11 mouse cellular contexts compared by ENCODE assay signal in the genomic region with DNA sequence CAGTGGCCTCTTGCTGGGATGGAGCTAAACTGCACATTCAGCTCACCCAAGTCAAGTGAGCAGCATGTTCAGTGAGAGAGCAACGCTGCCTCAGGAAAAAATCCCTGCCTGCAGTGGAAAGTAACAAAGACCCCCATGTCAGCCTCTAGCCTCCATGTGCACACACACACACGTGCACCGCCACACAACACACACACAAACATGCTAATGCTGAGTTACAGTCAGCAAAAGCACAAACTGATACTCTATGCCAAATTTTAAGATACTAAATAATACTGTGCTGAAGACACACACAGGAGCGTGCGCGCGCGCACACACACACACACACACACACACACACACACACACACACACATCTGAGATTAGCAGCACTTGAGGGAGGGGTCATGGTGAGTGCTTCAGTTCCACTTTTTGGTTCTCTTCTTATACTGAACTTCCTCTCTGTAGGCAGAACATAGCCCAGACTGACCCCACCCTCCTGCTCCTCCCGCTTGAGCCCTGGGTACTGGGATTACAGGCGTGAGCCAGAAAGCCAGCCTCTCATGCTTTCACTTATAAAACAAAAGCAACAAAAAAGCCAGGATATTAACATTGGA. TPM values are rescaled to one million over a fixed set of nuclear protein-coding genes. Genes with fewer than 3 reads are reported as not detected.
DNase-seq lines count a peak whose midpoint lies in the region; ATAC-seq and TF ChIP-seq lines count a peak whose summit lies in the region.
"Had no signal": no experiment of that assay in that cellular context is flagged by ENCODE, and none has a peak within 500 bp of the region (broad histone marks: within the 10 kb centered on the region; RNA-seq: fewer than 3 reads in every experiment).

No protein-coding gene starts in this region.

- 85% methylated on average over 10 of the region's 10 CpGs for WGBS in limb, embryonic 12.5 days

- TF ChIP-seq CTCF in G1E (IDR thresholded peaks at IDR 0.05; ENCODE audit: low read depth, low read length): no peak

- intact Hi-C loops in heart, postnatal 25 days (cut with DNase I): no loop called here

- DNase-seq in heart, adult 11 months: peak; percentile 96
- no peak for DNase-seq in heart, postnatal 25 days (ENCODE audit: low spot score)
- DNase-seq in G1E (ENCODE audit: low spot score): peak; percentile 73
- DNase-seq in adrenal gland, postnatal 4 days (ENCODE audit: low spot score in 2 of 2): no peak
- no peak for DNase-seq in left cerebral cortex, adult 9 months (ENCODE audit: low spot score in 2 of 2)
- DNase-seq in yolk sac, embryonic 10.5 days (ENCODE audit: low spot score): no peak
- DNase-seq: kidney, postnatal 25 days; right cerebral cortex, adult 18-20 months had no signal

- H3K9ac ChIP-seq in limb, embryonic 12.5 days (replicated peaks): no peak overlapping the region

- no peaks in the 10 kb centered on the region for H3K27me3 ChIP-seq in G1E (ENCODE audit: insufficient read depth, low read length)
- H3K27me3 ChIP-seq in limb, embryonic 12.5 days: no peaks in the 10 kb centered on the region
- H3K27me3 ChIP-seq: Patski had no signal

- H3K36me3 ChIP-seq in G1E (replicated peaks): peaks cover 40% of the 10 kb centered on the region
- no peaks in the 10 kb centered on the region for H3K36me3 ChIP-seq in limb, embryonic 12.5 days

- peak overlapping the region; percentile 88; the same call in 1 of the 2 replicates for H3K4me3 ChIP-seq in G1E (ENCODE audit: low read depth, low read length)
- H3K4me3 ChIP-seq in limb, embryonic 12.5 days (replicated peaks): no peak overlapping the region

- H3K27ac ChIP-seq in limb, embryonic 12.5 days: no peak overlapping the region

- peak overlapping the region; percentile 89; the same call in 1 of the 2 replicates for H3K4me2 ChIP-seq in limb, embryonic 12.5 days

- H3K4me1 ChIP-seq in G1E (ENCODE audit: insufficient read depth, low read depth, low read length): peaks cover 60% of the 10 kb centered on the region
- H3K4me1 ChIP-seq in limb, embryonic 12.5 days (replicated peaks): 0 out of 2 replicates have a peak, but pooled peaks cover 6% of the 10 kb centered on the region

- no peaks in the 10 kb centered on the region for H3K9me3 ChIP-seq in G1E (replicated peaks)
- no peaks in the 10 kb centered on the region for H3K9me3 ChIP-seq in limb, embryonic 12.5 days

- ATAC-seq in G1E (ENCODE audit: extremely low read depth, insufficient number of reproducible peaks, low FRiP score, poor library complexity, severe bottlenecking): peak; percentile 50
- ATAC-seq in limb, embryonic 12.5 days (ENCODE audit: insufficient number of reproducible peaks, insufficient read depth, low FRiP score, low TSS enrichment, low read depth): no peak
- ATAC-seq in monocyte, adult 5-6 weeks (replicated peaks; ENCODE audit: insufficient number of reproducible peaks, low FRiP score, low TSS enrichment, poor library complexity, severe bottlenecking): peak; percentile 81

RNA-seq across cellular contexts. Expression of a gene that starts 1.1 kb away (rescaled TPM):
- total RNA-seq in heart, postnatal 25 days (2021): 10 to 100 TPM; 12.6 to 12.9 TPM
- total RNA-seq in G1E (2014; fragmentation: Nextera tagmentation): 13.1 and 22.4 TPM in 2 replicates
- total RNA-seq in G1E (2017): 15.1 and 17.5 TPM in 2 replicates
- 6.9 and 7.8 TPM in 2 replicates for polyA plus RNA-seq in G1E (2012)
- 4.8 and 6.0 TPM in 2 replicates for polyA plus RNA-seq in limb, embryonic 12.5 days (2016; fragmentation: Nextera tagmentation; extraction: Ambion mirVana)
- 46.8 to 114 TPM (median 77.3 TPM) in 3 replicates for total RNA-seq in monocyte, adult 5-6 weeks (2017)
- total RNA-seq in adrenal gland, postnatal 4 days (2021): 10 to 100 TPM; 23.3 to 24.8 TPM

RNA-seq across cellular contexts. Expression of a gene that starts 23.0 kb away (rescaled TPM):
- under 1 TPM in 1 of 2 experiments, not detected in 1; 0.16 TPM for total RNA-seq in heart, postnatal 25 days (2021)
- not detected in 2 replicates for total RNA-seq in G1E (2014; fragmentation: Nextera tagmentation)
- total RNA-seq in G1E (2017): 0.05 and 0.17 TPM in 2 replicates
- not detected in 2 replicates for polyA plus RNA-seq in G1E (2012)
- polyA plus RNA-seq in limb, embryonic 12.5 days (2016; fragmentation: Nextera tagmentation; extraction: Ambion mirVana): not detected in 2 replicates
- total RNA-seq in monocyte, adult 5-6 weeks (2017): 3.7 TPM in 1 of 3 replicates, not detected in the others
- under 1 TPM in 1 of 2 experiments, not detected in 1; 0.22 TPM for total RNA-seq in adrenal gland, postnatal 4 days (2021)

RNA-seq across cellular contexts. Expression of a gene that starts 31.2 kb away (rescaled TPM):
- 10 to 100 TPM; 11.2 to 12.3 TPM for total RNA-seq in heart, postnatal 25 days (2021)
- total RNA-seq in G1E (2014; fragmentation: Nextera tagmentation) (76.9 and 85.3 TPM in 2 replicates), G1E (2017) (66.0 and 76.9 TPM in 2 replicates)
- 62.6 and 83.4 TPM in 2 replicates for polyA plus RNA-seq in G1E (2012)
- 45.6 and 46.5 TPM in 2 replicates for polyA plus RNA-seq in limb, embryonic 12.5 days (2016; fragmentation: Nextera tagmentation; extraction: Ambion mirVana)
- total RNA-seq in monocyte, adult 5-6 weeks (2017): 24.6 to 35.1 TPM (median 31.5 TPM) in 3 replicates
- 10 to 100 TPM; 51.9 to 54.0 TPM for total RNA-seq in adrenal gland, postnatal 4 days (2021)

RNA-seq across cellular contexts. Expression of a gene that starts 48.8 kb away (rescaled TPM):
- 1 to 10 TPM; 1.7 to 2.6 TPM for total RNA-seq in heart, postnatal 25 days (2021)
- total RNA-seq in G1E (2014; fragmentation: Nextera tagmentation): not detected in 2 replicates
- 0.06 TPM in 1 of 2 replicates, not detected in the other for total RNA-seq in G1E (2017)
- polyA plus RNA-seq in G1E (2012): not detected in 2 replicates
- polyA plus RNA-seq in limb, embryonic 12.5 days (2016; fragmentation: Nextera tagmentation; extraction: Ambion mirVana): not detected in 2 replicates
- 0.19 TPM in 1 of 3 replicates, not detected in the others for total RNA-seq in monocyte, adult 5-6 weeks (2017)
- 1 to 10 TPM in 1 of 2 experiments, under 1 TPM in 1; 0.20 to 1.1 TPM for total RNA-seq in adrenal gland, postnatal 4 days (2021)

RNA-seq across cellular contexts. Expression of a gene that starts 52.6 kb away (rescaled TPM):
- total RNA-seq in heart, postnatal 25 days (2021): 100 to 1,000 TPM; 689 to 788 TPM
- total RNA-seq in G1E (2014; fragmentation: Nextera tagmentation) (not detected in 2 replicates), G1E (2017) (0.22 TPM in 1 of 2 replicates, not detected in the other)
- polyA plus RNA-seq in G1E (2012): not detected in 2 replicates
- 4.3 and 4.5 TPM in 2 replicates for polyA plus RNA-seq in limb, embryonic 12.5 days (2016; fragmentation: Nextera tagmentation; extraction: Ambion mirVana)
- total RNA-seq in monocyte, adult 5-6 weeks (2017): 1.3 to 2.9 TPM (median 1.5 TPM) in 3 replicates
- 10 to 100 TPM; 42.5 to 70.3 TPM for total RNA-seq in adrenal gland, postnatal 4 days (2021)
- polyA plus RNA-seq: Patski had no signal

Comparison
In these comparisons a context has a peak if more than half of its experiments do, and no peak if none do; other contexts are left out.
1. DNase-seq: peak in heart, adult 11 months (single experiment) and G1E (single experiment); none in heart, postnatal 25 days (single experiment), adrenal gland, postnatal 4 days (0 of 2), left cerebral cortex, adult 9 months (0 of 2) and yolk sac, embryonic 10.5 days (single experiment).